Mouse (Mus musculus) right cerebral cortex, adult 2 months (tissue): ENCODE data around the gene Bsn.
"Not testable (repeated sequence)": the region's sequence is repeated elsewhere in the genome, so short reads cannot be mapped to it uniquely, and the experiment has no call there.

Experiments
- DNase-seq, 2 experiments: peaks; one replicate each; pipeline ENCODE4 v3.0.0; 2021 to 2022; ENCODE audit warnings: low spot score in 2 of 2

Gene Bsn

GRCm38 (mm10) chr9:108196920-108197677, 6.9 kb upstream of the Bsn start:
- no peak for DNase-seq

- not testable (repeated sequence) for DNase-seq
These were observed 6.0 kb upstream of the Bsn start for GRCm38 (mm10) chr9:108196222-108196621.

GRCm38 (mm10) chr9:108189488-108189786, 747 bp downstream of the Bsn start:
- DNase-seq = no peak

- no peak for DNase-seq
These were observed 1.2 kb downstream of the Bsn start for GRCm38 (mm10) chr9:108189023-108189422.

- DNase-seq = no peak
These were observed 1.7 kb downstream of the Bsn start for GRCm38 (mm10) chr9:108188511-108188910.

- peak; percentile 70 to 75 for DNase-seq
These were observed 2.6 kb downstream of the Bsn start for GRCm38 (mm10) chr9:108187616-108188015.

- DNase-seq = no peak
These were observed 4.4 kb downstream of the Bsn start for GRCm38 (mm10) chr9:108185786-108186185.

- DNase-seq = no peak
These were observed 6.6 kb downstream of the Bsn start for GRCm38 (mm10) chr9:108183531-108183994.

GRCm38 (mm10) chr9:108182806-108183506, 7.2 kb downstream of the Bsn start:
- DNase-seq = no peak

GRCm38 (mm10) chr9:108178391-108178790, 11.8 kb downstream of the Bsn start:
- no peak for DNase-seq

- DNase-seq = no peak
These were observed 14.9 kb downstream of the Bsn start for GRCm38 (mm10) chr9:108175116-108175838.

GRCm38 (mm10) chr9:108172777-108173350, 17.3 kb downstream of the Bsn start:
- no peak for DNase-seq

GRCm38 (mm10) chr9:108169751-108170150, 20.4 kb downstream of the Bsn start:
- DNase-seq = no peak

GRCm38 (mm10) chr9:108165143-108165542, 25.0 kb downstream of the Bsn start:
- DNase-seq = no peak

GRCm38 (mm10) chr9:108163646-108164284, 26.4 kb downstream of the Bsn start:
- no peak for DNase-seq

- DNase-seq = no peak
These were observed 32.3 kb downstream of the Bsn start for GRCm38 (mm10) chr9:108157891-108158290.

GRCm38 (mm10) chr9:108157451-108157850, 32.7 kb downstream of the Bsn start:
- peak; percentile 70 to 75 for DNase-seq

GRCm38 (mm10) chr9:108156786-108157185, 33.4 kb downstream of the Bsn start:
- DNase-seq = no peak

GRCm38 (mm10) chr9:108154814-108155213, 35.4 kb downstream of the Bsn start:
- DNase-seq = no peak

GRCm38 (mm10) chr9:108153516-108154448, 36.4 kb downstream of the Bsn start:
- DNase-seq = peak; percentile 67 to 71

- no peak for DNase-seq
These were observed 39.7 kb downstream of the Bsn start for GRCm38 (mm10) chr9:108150486-108150885.
